Mouse (Mus musculus) layer of hippocampus, adult 2 months (tissue): ENCODE results near the gene Ptprd. TPM values are rescaled to one million over a fixed set of nuclear protein-coding genes. Genes with fewer than 3 reads are reported as not detected.

Source experiments
- DNase-seq, 2 experiments: peaks; one replicate each; pipeline ENCODE4 v3.0.0; 2022; ENCODE audit warnings: low spot score in 2 of 2
- H3K27ac ChIP-seq: fragments of 200-600 bp; 2 replicates; pipeline ENCODE4 v1.8.1; 2022
- H3K4me3 ChIP-seq: fragments of 200-600 bp; 2 replicates; pipeline ENCODE4 v1.8.1; 2022; ENCODE audit warnings: mild to moderate bottlenecking
- CTCF ChIP-seq: fragments of 200-600 bp; conservative IDR thresholded peaks from 2 replicates; pipeline ENCODE4 v1.8.1; 2022; ENCODE audit warnings: antibody characterized with exemption, mild to moderate bottlenecking, moderate library complexity
- total RNA-seq, 2 experiments: library from RNA; stranded (reverse); gene quantifications; 2 replicates each; pipeline ENCODE4 v1.2.3; 2021

The Ptprd gene
- total RNA-seq, 2 experiments from 2014 or later = 153 to 172 TPM

GRCm38 (mm10) chr4:76881610-76882009, 1330.2 kb downstream of the Ptprd start:
- no peak for TF ChIP-seq CTCF
- Histone ChIP-seq H3K27ac (no peak overlapping the region), H3K4me3 (no peak overlapping the region)
- no peak for DNase-seq

GRCm38 (mm10) chr4:76870971-76871370, 1340.8 kb downstream of the Ptprd start:
- no peak for TF ChIP-seq CTCF
- no peak overlapping the region for H3K4me3 ChIP-seq
- no peak for DNase-seq
- no peak overlapping the region for H3K27ac ChIP-seq

- no peak overlapping the region for H3K4me3 ChIP-seq
- no peak for DNase-seq
- H3K27ac ChIP-seq = no peak overlapping the region
- no peak for TF ChIP-seq CTCF
Observed at GRCm38 (mm10) chr4:76865585-76865984, 1346.2 kb downstream of the Ptprd start.

GRCm38 (mm10) chr4:76846265-76846664, 1365.5 kb downstream of the Ptprd start:
- Histone ChIP-seq H3K27ac (no peak overlapping the region), H3K4me3 (no peak overlapping the region)
- no peak for TF ChIP-seq CTCF
- DNase-seq = no peak

- Histone ChIP-seq H3K27ac (no peak overlapping the region), H3K4me3 (no peak overlapping the region)
- TF ChIP-seq CTCF = no peak
- DNase-seq = peak in 1 of 2 experiments; percentile 38
Observed at GRCm38 (mm10) chr4:76839016-76839415, 1372.7 kb downstream of the Ptprd start.

GRCm38 (mm10) chr4:76812138-76812537, 1399.6 kb downstream of the Ptprd start:
- no peak for TF ChIP-seq CTCF
- H3K4me3 ChIP-seq = no peak overlapping the region
- no peak overlapping the region for H3K27ac ChIP-seq
- DNase-seq = no peak

GRCm38 (mm10) chr4:76802708-76803107, 1409.1 kb downstream of the Ptprd start:
- Histone ChIP-seq H3K4me3 (no peak overlapping the region), H3K27ac (no peak overlapping the region)
- TF ChIP-seq CTCF = no peak
- peak in 1 of 2 experiments; percentile 20 for DNase-seq

GRCm38 (mm10) chr4:76798010-76799007, 1413.5 kb downstream of the Ptprd start:
- no peak for TF ChIP-seq CTCF
- Histone ChIP-seq H3K4me3 (no peak overlapping the region), H3K27ac (no peak overlapping the region)
- DNase-seq = no peak

GRCm38 (mm10) chr4:76785389-76785788, 1426.4 kb downstream of the Ptprd start:
- no peak overlapping the region for H3K4me3 ChIP-seq
- no peak overlapping the region for H3K27ac ChIP-seq
- TF ChIP-seq CTCF = no peak
- no peak for DNase-seq

GRCm38 (mm10) chr4:76779558-76780124, 1432.1 kb downstream of the Ptprd start:
- TF ChIP-seq CTCF = no peak
- Histone ChIP-seq H3K4me3 (no peak overlapping the region), H3K27ac (no peak overlapping the region)
- no peak for DNase-seq

- DNase-seq = no peak
- Histone ChIP-seq H3K4me3 (no peak overlapping the region), H3K27ac (no peak overlapping the region)
- TF ChIP-seq CTCF = no peak
Observed at GRCm38 (mm10) chr4:76766918-76767317, 1444.8 kb downstream of the Ptprd start.

GRCm38 (mm10) chr4:76766429-76766828, 1445.3 kb downstream of the Ptprd start:
- H3K27ac ChIP-seq = no peak overlapping the region
- H3K4me3 ChIP-seq = no peak overlapping the region
- DNase-seq = no peak
- no peak for TF ChIP-seq CTCF

GRCm38 (mm10) chr4:76750709-76751108, 1461.1 kb downstream of the Ptprd start:
- no peak for TF ChIP-seq CTCF

More at GRCm38 (mm10) chr4:76750709-76751108, 1461.1 kb downstream of the Ptprd start:
- H3K4me3 ChIP-seq = no peak overlapping the region
- no peak overlapping the region for H3K27ac ChIP-seq
- peak; percentile 14 to 16 for DNase-seq
